Mouse (Mus musculus): ENCODE results near the gene Slc15a3.
A peak's percentile ranks its signal among the peaks of the same experiment; 100 is the strongest.

Gene Slc15a3

DNA sequence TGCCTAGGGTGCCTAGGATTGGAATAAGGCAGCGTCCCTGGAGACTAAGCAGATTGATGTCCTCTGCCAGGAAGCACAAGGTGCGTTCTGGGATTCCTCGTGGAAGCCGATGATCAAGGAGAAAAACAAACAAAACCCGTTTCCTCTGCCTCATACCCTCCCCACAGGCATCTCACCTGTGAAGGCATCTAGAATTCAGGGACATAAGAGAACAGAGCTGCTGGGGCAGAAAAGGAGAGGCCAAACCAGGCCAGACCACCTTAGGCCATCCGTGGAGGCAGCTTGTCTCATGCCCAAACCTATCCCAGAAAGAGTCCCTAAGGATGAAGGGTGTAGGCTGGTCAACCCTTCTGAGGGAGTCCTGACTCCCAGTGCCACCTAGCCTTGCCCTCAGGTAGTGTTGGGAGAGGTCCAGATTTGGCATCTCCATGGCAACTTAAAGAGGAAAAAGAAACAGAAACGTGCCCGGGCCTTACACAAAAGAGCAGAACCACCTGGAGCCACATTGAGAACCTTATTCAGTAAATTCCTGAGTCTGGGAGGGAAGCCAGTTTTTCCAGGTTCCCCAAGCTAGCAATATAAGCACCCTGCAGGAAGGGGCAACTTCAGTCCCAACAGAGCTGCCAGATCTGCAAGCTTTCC is 30.5 kb downstream of the Slc15a3 start, which contains the start of gene Tmem132a:
Tmem132a (minus strand) TSS at position 55 of the 642 bp plus-strand sequence.
- no peak for DNase-seq (ENCODE audit: low spot score)

DNA sequence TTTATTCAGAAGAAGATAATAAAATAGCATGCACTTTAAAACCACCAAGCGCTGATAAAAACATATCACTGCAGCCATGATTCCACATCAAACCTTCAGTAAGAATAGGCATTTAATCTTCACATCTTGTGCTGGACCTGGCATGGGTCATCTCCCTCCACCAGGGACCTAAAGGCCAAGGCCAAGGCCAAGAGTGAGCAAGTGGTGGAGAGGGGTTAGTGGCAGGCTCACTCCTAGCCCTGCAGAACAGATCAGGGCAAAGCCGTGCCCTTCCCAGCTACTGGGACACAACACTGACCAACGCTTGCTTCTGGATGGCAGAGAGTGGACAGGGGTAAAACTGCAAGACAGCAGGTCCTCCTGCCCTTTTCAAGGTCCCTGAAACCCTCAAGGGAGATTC is 31.1 kb downstream of the Slc15a3 start:
- no peak for DNase-seq (ENCODE audit: low spot score)

DNA sequence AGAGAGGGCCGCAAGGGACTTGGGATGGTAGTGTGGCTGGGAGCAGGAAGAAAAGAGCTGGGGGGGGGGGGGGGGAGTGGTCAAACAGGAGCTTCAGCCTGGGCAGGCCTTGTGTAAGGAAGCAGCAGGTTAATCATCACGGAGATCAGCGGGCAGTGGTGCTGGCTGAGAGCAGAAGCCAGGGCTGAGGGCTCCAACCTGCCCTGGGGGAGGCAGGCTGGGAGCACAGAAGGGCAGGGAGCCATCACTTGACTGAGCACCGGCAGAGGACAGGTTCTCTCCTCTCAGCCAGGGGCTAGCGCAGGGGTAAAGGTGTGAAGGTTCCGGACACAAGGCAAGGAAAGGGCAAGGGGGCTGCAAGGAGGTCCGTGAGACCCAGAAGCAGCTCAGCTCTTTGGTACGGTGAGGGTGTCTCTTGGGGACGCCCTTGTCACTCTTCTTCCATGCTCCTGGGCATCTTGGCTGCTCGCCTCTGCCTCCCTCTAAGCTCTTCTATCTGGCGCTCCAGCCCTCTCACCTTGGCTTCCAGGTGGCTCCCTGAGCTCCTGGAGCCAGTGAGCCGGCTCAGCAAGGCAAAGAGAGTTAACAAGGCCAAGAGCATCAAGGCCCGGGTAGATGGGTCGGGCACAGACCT is 31.9 kb downstream of the Slc15a3 start:
- no peak for DNase-seq (ENCODE audit: low spot score)

DNA sequence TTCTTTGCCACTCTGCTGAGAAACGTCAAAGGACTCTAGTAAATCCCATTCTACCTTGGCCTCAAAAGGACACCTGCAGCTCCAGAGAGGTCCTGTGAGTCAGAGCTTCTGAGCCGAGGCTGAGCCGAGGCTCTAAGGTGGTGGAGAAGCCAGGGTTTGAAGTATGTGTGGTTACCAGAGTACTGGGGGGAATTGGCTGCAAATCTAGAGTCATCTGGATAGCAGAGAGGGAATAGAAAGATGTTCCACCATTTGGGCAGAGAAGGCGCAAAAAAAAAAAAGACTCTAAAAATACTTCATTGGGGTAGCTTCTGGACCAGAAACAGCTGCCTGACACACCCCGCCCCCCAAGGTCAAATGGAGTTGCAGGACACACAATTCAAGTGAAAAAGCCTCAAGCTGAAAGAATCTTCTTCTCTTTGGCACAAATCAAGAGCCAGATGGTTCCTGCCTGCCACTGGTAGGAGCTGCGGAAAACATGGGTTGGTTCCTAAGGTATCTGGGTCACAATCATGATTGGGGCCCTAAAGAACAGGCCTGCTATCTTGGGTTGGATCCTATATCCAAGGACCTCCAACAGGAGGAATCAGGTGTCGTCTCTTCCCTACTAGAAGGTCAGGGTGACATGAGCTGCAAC is 38.8 kb downstream of the Slc15a3 start:
- no peak for DNase-seq (ENCODE audit: low spot score)

GRCm38 (mm10) chr19:10880085-10880974 is 40.8 kb downstream of the Slc15a3 start:
- DNase-seq (ENCODE audit: low spot score) = peak; percentile 46

DNA sequence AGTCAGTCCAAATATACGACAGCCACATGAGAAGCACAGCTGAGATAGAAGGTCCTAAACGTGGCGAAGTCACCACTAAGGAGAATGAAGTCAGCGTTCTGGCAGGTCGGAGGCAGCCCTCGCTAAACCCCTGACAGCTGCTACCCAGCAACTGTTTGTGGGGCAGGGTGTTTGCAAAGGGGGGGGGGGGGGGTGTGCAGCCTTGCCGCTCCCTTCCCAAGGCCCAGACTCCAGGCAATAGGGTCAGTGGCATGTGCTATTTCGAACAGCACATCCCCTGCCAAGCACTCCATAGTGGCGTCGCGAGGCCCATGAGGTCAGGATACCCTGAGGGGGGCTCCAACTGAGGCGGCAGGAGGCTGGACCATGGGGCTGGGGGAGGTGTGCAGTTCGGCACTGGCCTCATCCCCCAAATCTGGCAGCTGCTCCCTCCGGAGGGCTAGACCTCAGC is 41.5 kb downstream of the Slc15a3 start:
- no peak for DNase-seq (ENCODE audit: low spot score)

GRCm38 (mm10) chr19:10881426-10882154 is 42.1 kb downstream of the Slc15a3 start, which contains the start of gene Tmem109:
Gene Tmem109, minus strand, starts transcription at chr19:10882001.
- DNase-seq (ENCODE audit: low spot score) = peak; percentile 82

DNA sequence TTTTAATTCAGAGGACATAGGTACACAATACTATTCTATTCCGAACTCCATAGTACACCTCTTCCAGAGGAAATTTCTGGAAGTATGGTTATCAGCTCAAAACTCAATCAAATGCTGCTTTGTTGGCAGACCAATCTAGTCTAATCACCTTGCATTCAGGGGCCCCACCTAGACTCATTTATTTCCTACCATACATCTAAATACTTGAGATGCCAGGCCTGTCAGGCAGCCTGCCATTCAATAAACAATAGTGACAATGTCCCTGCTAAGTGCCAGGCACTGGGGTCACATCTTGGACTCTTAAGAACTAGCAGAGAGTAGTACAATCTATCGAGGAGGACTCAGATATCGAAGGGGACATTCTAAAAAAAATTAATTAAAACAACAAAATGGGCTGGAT is 52.7 kb downstream of the Slc15a3 start:
- no peak for DNase-seq (ENCODE audit: low spot score)

DNA sequence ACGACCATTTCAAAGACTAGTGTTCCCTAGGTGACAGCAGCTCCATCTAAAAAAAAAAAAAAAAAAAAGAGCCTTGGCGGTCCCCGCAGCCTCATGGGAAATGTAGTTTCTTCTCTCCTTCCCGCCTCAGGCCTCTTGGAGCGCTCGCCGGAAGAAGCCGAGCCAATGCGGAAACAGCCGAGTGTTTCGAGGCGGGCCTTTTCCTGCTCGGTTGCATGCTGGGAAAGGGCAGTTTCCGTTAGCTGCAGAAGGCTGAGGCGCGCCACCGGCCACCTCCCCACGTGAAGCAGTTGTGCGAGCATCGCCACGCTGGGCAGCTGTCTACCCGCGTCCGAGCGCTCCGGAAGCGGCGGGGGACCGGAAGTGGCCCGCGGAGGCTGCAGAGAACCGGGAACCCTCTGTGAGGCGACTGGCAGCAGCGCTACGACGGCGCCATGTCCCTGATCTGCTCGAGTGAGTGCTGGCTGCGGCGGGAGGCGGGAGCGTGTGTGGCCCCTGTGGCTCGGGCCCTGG is 55.5 kb downstream of the Slc15a3 start, which contains the start of gene Prpf19:
Prpf19 (plus strand) TSS at position 216 of the 513 bp plus-strand sequence.
- peak; percentile 94 for DNase-seq (ENCODE audit: low spot score)

- no peak for DNase-seq (ENCODE audit: low spot score)
These were observed 56.2 kb downstream of the Slc15a3 start for GRCm38 (mm10) chr19:10895708-10896107.

DNA sequence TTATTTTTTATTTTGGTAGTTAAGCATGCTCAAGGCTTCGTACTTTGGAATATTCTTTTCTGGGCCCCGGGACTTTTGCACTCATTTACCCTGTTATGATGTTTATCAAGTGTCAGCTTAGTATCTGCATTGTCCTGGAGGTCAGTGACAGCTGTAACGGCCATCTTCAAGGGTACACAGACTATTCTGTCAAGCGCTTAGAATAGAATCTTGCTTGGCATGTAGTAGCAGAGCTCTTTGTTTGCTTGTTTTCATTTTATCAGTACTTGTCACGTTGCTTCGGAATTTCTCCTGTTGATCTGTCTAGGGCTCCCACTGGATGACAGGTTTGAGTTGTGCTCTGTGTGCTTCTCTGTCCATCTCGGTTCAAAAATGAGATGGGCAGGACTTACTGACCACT is 57.3 kb downstream of the Slc15a3 start:
- DNase-seq (ENCODE audit: low spot score) = no peak

DNA sequence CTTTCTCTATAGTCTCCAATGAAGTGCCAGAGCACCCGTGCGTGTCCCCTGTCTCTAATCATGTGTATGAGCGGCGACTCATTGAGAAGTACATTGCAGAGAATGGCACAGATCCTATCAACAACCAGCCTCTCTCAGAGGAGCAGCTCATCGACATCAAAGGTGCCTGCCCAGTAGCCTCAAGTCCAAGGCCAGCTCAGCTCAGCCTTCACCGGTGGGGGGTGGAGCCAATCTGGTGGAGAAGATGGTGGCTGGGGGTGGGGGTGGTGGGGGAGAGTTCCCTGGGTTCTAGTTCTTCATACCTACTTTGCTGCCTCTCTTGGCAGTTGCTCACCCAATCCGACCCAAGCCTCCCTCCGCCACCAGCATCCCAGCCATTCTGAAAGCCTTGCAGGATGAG is 58.0 kb downstream of the Slc15a3 start:
- DNase-seq (ENCODE audit: low spot score) = no peak

GRCm38 (mm10) chr19:10900315-10900714 is 60.8 kb downstream of the Slc15a3 start:
- DNase-seq (ENCODE audit: low spot score) = no peak

- no peak for DNase-seq (ENCODE audit: low spot score)
These were observed 61.5 kb downstream of the Slc15a3 start for GRCm38 (mm10) chr19:10901046-10901445.

GRCm38 (mm10) chr19:10904512-10904911 is 65.0 kb downstream of the Slc15a3 start:
- no peak for DNase-seq (ENCODE audit: low spot score)

- DNase-seq (ENCODE audit: low spot score) = no peak
These were observed 65.6 kb downstream of the Slc15a3 start for GRCm38 (mm10) chr19:10904927-10905727.

GRCm38 (mm10) chr19:10905728-10906000 is 66.1 kb downstream of the Slc15a3 start:
- DNase-seq (ENCODE audit: low spot score) = no peak

GRCm38 (mm10) chr19:10907891-10908290 is 68.4 kb downstream of the Slc15a3 start:
- no peak for DNase-seq (ENCODE audit: low spot score)
